Mouse (Mus musculus) cerebellum, postnatal 36 days (tissue): Measurements from ENCODE around the gene Ube2q2.
"Not testable (repeated sequence)": the region's sequence is repeated elsewhere in the genome, so short reads cannot be mapped to it uniquely, and the experiment has no call there.

Experiments
- DNase-seq, 2 experiments: peaks; one replicate each; pipeline ENCODE4 v3.0.0; 2021 to 2022; ENCODE audit warnings: mixed read lengths in 2 of 2

The Ube2q2 gene

DNA sequence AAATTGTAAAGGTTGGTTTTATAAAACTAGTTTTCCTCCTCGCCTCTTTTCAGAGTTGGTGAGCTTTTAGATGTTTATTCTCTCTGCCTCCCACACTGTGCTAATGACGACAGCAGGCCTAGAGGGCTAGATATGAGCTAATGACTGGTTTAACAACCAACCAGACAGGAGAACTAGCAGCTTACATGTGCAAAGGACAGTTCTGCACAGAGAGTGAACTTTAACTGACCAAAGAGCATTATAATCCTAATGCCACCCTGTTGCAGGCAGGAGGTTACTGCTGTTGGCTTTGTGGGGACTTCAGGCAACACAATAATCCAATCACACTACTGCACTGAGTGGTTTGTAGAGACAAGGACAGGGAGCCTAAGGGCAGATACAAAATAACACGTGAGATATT, 94.6 kb downstream of the Ube2q2 start:
- DNase-seq = no peak

DNA sequence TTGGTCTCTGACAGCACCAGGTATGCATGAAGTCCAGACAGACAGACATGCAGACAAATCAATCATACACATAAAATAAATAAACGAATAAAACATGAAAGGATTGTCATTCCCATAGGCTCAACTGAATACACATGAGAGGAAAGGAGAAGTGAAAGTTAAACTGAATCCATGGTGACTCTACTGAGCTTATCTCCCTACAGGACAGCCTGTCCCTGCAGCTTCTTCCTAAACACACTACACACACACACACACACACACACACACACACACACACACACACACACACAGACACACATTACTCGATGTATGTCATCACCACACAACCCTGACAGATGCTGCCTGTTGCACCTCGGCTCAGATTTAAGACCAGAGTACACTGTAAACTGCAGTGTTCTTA, 95.4 kb downstream of the Ube2q2 start:
- no peak for DNase-seq

DNA sequence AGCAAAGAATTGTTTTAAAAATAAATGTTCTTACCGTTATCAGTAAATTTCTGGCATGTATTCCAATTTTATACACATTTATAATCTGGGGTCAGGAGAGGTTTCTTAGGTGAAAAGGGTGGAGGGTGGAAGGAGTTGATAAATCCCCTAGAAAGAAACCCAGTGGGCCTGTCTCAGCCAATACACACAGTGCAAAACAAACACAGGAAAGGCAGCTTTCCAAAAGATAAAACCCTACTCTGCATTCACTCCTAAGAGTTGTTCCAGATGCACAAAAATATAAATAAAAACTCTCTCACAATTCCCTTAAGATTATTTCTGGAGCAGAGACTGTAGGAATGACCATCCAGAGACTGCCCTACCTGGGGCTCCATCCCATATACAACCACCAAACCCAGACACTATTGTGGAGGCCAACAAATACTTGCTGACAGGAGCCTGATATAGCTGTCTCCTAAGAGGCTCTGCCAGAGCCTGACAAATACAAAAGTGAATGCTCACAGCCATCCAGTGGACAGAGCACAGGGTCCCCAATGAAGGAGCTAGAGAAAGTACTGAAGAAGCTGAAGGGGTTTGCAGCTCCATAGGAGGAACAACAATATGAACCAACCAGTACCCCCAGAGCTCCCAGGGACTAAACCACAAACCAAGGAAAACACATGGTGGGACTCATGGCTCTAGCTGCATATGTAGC, 96.5 kb downstream of the Ube2q2 start:
- not testable (repeated sequence) for DNase-seq

DNA sequence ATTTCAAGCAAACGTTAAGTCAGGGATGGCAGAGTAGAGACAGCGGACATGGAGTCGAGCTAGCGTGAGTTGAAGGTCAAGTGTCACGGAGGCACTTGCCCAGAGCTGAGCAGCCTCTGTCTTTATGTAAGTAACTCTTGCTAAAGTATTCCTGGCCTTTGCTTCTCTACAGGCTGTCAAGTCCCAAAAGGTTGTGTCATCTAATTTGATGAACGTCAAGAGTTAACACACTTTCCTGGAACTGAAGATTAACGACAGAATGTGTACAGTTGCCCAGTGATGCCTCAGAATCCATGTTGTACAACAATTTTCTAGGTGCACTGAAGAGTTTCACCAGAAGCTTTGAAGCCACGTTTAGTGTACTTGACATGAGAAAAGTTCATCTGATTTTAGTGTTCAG, 97.8 kb downstream of the Ube2q2 start:
- DNase-seq = no peak

DNA sequence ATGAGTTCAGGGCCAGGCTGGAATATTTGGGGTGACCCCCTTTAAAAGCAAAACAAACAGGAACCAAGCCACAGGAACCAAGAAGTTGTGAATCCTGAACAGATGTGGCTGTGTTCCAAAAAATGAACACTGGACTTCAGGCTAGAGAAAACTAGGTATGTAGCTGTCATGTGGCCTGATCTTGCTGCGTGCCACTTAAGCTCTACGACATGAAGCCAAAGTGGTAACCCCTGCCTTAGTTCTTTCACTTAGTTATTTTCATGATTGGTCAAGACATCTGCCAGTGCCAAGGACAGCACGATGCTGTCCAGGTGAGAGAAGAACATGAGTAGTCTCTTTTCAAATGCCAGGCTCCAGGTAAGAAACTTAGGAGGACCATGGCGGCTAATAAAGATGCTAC, 98.3 kb downstream of the Ube2q2 start:
- no peak for DNase-seq

DNA sequence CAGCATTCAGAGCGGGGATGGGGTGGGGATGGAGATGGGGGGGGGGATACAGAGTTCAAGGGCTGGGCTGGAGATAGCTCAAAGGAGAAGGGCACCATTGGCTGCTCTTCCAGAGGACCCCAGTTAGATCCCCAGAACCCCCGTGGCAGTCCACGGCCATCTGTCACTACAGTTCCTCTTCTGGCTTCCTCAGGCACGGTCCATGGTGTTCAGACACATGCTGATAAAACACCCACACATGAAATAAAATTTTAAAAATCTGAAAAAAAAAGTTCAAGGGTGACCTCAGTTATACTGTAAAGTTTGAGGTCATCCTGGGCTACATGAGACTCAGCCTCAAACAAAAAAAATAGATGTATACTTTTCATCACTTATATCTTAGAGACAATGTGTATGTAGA, 99.8 kb downstream of the Ube2q2 start:
- DNase-seq = no peak

DNA sequence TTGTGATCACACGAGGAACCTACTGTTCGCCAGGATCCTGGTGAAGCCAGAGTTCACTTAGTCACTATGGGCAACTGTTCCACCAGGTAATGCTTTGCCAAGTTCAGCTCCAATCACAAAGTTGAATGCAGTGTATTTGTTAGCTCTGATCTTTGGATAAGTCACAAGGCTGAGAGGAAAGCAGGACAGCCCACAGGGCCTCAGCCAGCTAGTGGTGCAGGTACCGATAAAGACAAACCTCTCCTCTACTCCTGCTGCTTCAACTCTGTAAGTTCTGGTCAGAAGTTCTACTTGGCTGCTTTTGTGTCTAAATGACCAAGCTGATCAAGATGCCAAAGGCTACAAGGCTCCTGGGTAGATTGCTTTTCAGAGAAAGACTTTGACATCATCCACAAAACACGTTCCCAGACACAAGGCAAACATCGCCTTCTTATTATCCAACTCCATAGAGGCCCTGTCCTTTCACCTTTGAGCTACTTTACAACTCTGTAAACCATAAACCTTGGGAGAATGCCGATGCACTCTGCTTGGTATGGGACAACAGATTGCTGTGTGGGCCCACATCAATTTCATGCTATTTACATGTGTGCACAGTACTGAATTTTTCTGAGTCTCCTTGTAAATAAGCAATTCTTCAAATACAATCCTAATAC, 102.1 kb downstream of the Ube2q2 start:
- no peak for DNase-seq

DNA sequence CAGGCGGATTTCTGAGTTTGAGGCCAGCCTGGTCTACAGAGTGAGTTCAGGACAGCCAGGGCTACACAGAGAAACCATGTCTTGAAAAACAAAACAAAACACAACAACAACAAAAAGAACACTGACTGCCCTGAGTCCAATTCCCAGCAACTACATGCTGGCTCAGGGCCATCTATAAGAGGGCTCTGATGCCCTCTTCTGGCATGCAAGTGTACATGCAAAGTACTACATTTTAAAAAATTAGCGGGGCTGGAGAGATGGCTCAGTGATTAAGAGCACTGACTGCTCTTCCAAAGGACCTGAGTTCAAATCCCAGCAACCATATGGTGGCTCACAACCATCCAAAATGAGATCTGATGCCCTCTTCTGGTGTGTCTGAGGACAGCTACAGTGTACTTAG, 103.4 kb downstream of the Ube2q2 start:
- DNase-seq = not testable (repeated sequence)

DNA sequence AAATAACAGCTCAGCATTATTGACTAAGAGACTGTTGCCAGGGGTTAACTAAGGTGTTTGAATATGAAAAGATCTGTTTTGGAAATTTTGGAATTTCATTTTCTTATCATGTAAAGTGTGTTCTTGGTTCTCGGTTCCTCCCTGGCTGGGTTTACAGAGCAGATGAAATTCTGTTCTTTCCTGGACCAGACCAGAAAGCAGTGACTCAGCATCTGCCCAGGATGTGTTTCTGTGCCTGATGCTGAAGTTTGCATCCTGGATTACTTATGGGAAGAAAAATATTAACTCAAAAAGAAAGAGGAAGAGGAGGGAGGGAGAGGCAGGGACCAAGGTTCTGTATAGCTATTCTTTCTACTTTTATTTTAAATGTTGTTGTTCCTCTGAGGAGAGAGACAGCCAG, 105.2 kb downstream of the Ube2q2 start:
- no peak for DNase-seq

DNA sequence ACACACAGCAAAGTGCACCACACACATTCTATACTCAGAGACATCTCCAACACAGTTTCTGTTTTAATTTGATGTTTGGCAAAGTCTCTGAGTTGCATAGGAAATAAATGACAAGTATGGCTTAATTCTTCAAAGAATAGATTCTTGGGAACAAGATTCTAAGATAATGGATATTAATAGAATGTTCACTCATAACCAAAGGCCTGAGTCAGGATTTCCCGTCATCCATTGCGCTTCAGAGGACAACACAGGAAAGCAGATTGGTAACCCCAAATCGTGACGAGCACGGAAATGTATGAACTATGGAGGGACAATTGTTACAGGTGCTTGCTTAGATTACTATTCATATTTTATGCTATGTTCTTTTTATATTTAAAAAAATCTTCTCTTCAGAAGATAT, 106.4 kb downstream of the Ube2q2 start:
- DNase-seq = no peak

DNA sequence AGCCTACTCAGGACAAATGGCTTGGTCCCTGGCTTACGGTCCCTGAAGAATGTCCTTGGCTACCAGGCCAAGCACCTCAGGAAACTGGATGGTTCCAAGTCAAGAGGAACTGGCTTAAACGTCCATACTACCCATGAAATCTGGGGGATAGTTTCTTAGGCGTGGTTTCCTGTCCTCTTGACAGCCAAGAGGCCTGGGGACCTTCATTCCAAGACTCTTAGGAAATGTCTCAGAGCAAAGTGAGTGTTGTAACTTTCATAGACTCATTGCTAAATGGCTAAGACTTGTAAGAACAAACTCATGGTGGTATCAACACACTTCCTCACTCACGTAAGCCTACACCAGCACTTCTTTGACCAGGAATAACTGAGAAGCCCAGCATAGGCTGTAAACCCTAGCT, 107.0 kb downstream of the Ube2q2 start:
- DNase-seq = no peak

DNA sequence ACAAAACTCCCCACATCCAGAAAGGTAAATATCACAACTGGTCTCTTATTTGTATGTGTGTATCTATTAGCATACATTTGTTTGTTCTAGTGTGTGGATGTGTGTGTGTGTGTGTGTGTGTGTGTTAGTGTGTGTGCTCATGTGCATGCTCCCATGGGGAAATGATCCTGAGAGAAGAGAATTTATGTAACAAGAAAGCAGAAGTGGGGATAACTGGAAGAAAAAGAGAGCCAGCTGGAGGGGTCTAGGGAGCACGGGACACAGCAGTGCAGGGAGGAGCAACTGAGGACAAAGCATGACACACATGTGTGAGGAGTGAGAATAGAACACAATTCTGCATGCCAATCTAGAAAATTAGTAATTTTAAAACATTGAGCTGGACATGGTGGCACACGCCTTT, 108.5 kb downstream of the Ube2q2 start:
- no peak for DNase-seq
